Mouse (Mus musculus) heart, postnatal 0 days (tissue): Measurements from ENCODE around the gene Kcnk4. TPM values are rescaled to one million over a fixed set of nuclear protein-coding genes. Genes with fewer than 3 reads are reported as not detected.

Source experiments
- ATAC-seq: fragments of 200-750 bp; cut with Nextera tagmentation; 2 replicates; pipeline ENCODE4 v1.8.0; 2017; ENCODE audit warnings: low read depth, moderate number of reproducible peaks, moderate library complexity; ENCODE audit not compliant: insufficient read depth
- DNase-seq: peaks from one replicate; pipeline ENCODE4 v3.0.0-alpha.2; 2016; ENCODE audit warnings: low spot score
- H3K27ac ChIP-seq: fragments of 300-500 bp; sonication (generic); 2 replicates; pipeline ENCODE4 v1.5.1; 2014; ENCODE audit warnings: low read depth, mild to moderate bottlenecking
- H3K27me3 ChIP-seq: fragments of 300-500 bp; sonication (generic); 2 replicates; pipeline ENCODE4 v1.6.1; 2014; ENCODE audit warnings: low read length, mixed read lengths; ENCODE audit not compliant: control insufficient read depth, insufficient read depth
- H3K36me3 ChIP-seq: fragments of 300-500 bp; sonication (generic); replicated peaks from 2 replicates; pipeline ENCODE4 v1.6.1; 2014; ENCODE audit warnings: low read length, mixed read lengths; ENCODE audit not compliant: control insufficient read depth, insufficient read depth
- H3K4me1 ChIP-seq: fragments of 300-500 bp; sonication (generic); 2 replicates; pipeline ENCODE4 v1.6.1; 2014; ENCODE audit warnings: antibody characterized with exemption; ENCODE audit not compliant: control insufficient read depth, insufficient read depth
- H3K4me2 ChIP-seq: fragments of 300-500 bp; sonication (generic); 2 replicates; pipeline ENCODE4 v1.6.1; 2014; ENCODE audit warnings: low read depth, mild to moderate bottlenecking, low read length, moderate library complexity
- H3K4me3 ChIP-seq: fragments of 300-500 bp; sonication (generic); 2 replicates; pipeline ENCODE4 v1.5.1; 2014; ENCODE audit warnings: low read depth, low read length
- H3K9ac ChIP-seq: fragments of 300-500 bp; sonication (generic); replicated peaks from 2 replicates; pipeline ENCODE4 v1.6.1; 2014; ENCODE audit warnings: low read depth, low read length, mixed read lengths
- H3K9me3 ChIP-seq: fragments of 300-500 bp; sonication (generic); replicated peaks from 2 replicates; pipeline ENCODE4 v1.6.1; 2016; ENCODE audit warnings: low read length; ENCODE audit not compliant: control insufficient read depth
- CTCF ChIP-seq: IDR thresholded peaks from 2 replicates; pipeline ENCODE4 v1.5.1; 2016; ENCODE audit warnings: antibody characterized with exemption, control low read depth, low read depth
- EP300 ChIP-seq: IDR thresholded peaks from 2 replicates; pipeline ENCODE4 v1.6.1; 2016; ENCODE audit warnings: antibody characterized with exemption, low read depth
- WGBS: fragments of 180-500 bp; shearing (Covaris S2); extraction: QIAGEN DNeasy Blood & Tissue Kit; methylation state at CpG from one replicate; pipeline ENCODE4 v1.1.7; 2014; 5-methylcytosine and 5-hydroxymethylcytosine counted together
- polyA plus RNA-seq: library from polyadenylated mRNA; unstranded; fragments of >200 nt; fragmentation: Nextera tagmentation; extraction: Ambion mirVana; gene quantifications from 2 replicates; pipeline ENCODE4 v1.2.1, GENCODE M21; 2015
- total RNA-seq: library from RNA; depleted of rRNA; stranded (reverse); fragments of >200 nt; gene quantifications from 2 replicates; pipeline ENCODE4 v1.2.3, GENCODE M21; 2014; ENCODE audit warnings: low replicate concordance

Gene Kcnk4
- total and polyA plus RNA-seq, 2 experiments from 2014 or later, result 0.30 TPM; not detected in 1

GRCm38 (mm10) chr19:6931002-6931401 lies 3.3 kb downstream of the Kcnk4 start:
- 0% methylated on average over 2 of the region's 2 CpGs for WGBS
- Histone ChIP-seq H3K4me3 (no peak overlapping the region), H3K27ac (no peak overlapping the region), H3K36me3 (no peaks in the 10 kb centered on the region), H3K4me2 (no peak overlapping the region), H3K27me3 (peaks cover 79% of the 10 kb centered on the region), H3K4me1 (peaks cover 20% of the 10 kb centered on the region), H3K9me3 (no peaks in the 10 kb centered on the region), H3K9ac (no peak overlapping the region)
- TF ChIP-seq EP300 (no peak), CTCF (no peak)
- ATAC-seq, result no peak
- DNase-seq, result no peak

- Histone ChIP-seq H3K27ac (no peak overlapping the region), H3K4me2 (no peak overlapping the region), H3K9me3 (no peaks in the 10 kb centered on the region), H3K27me3 (peaks cover 65% of the 10 kb centered on the region), H3K4me3 (no peak overlapping the region), H3K4me1 (peaks cover 16% of the 10 kb centered on the region), H3K36me3 (no peaks in the 10 kb centered on the region), H3K9ac (no peak overlapping the region)
- TF ChIP-seq CTCF (no peak), EP300 (no peak)
- ATAC-seq (no peak), DNase-seq (no peak)
- WGBS, result 24% methylated on average over 9 of the region's 9 CpGs
Observed at GRCm38 (mm10) chr19:6928080-6928479, 6.2 kb downstream of the Kcnk4 start.

- no peaks in the 10 kb centered on the region for H3K9me3 ChIP-seq
- peaks cover 51% of the 10 kb centered on the region for H3K27me3 ChIP-seq
- WGBS, result 19% methylated on average over 26 of the region's 26 CpGs
- DNase-seq (no peak), ATAC-seq (no peak)
- peak overlapping the region; percentile 38 for H3K4me2 ChIP-seq
- no peaks in the 10 kb centered on the region for H3K36me3 ChIP-seq
- H3K27ac ChIP-seq, result no peak overlapping the region
- H3K9ac ChIP-seq, result no peak overlapping the region
- TF ChIP-seq CTCF (no peak), EP300 (no peak)
- H3K4me1 ChIP-seq, result peaks cover 21% of the 10 kb centered on the region
- H3K4me3 ChIP-seq, result peak overlapping the region; percentile 20; the same call in 1 of the 2 replicates
Observed at GRCm38 (mm10) chr19:6926559-6927255, 7.6 kb downstream of the Kcnk4 start.

- Histone ChIP-seq H3K9ac (no peak overlapping the region), H3K4me2 (peak overlapping the region; percentile 39; the same call in 1 of the 2 replicates), H3K27ac (no peak overlapping the region), H3K4me1 (peaks cover 21% of the 10 kb centered on the region), H3K27me3 (peaks cover 47% of the 10 kb centered on the region), H3K4me3 (peak overlapping the region; percentile 19; the same call in 1 of the 2 replicates), H3K36me3 (no peaks in the 10 kb centered on the region), H3K9me3 (no peaks in the 10 kb centered on the region)
- WGBS, result 22% methylated on average over 39 of the region's 40 CpGs
- DNase-seq (no peak), ATAC-seq (no peak)
- TF ChIP-seq EP300, result no peak
Observed at GRCm38 (mm10) chr19:6925611-6926329, 8.5 kb downstream of the Kcnk4 start.

- ATAC-seq, result no peak
- TF ChIP-seq CTCF, result no peak
- TF ChIP-seq EP300, result no peak
- Histone ChIP-seq H3K4me3 (peak within 1 kb of the TSS; percentile 19), H3K4me1 (peaks cover 25% of the 10 kb centered on the region), H3K9ac (no peak within 1 kb of the TSS), H3K27me3 (peaks cover 43% of the 10 kb centered on the region), H3K9me3 (no peaks in the 10 kb centered on the region), H3K4me2 (peak within 1 kb of the TSS; percentile 39), H3K36me3 (no peaks in the 10 kb centered on the region), H3K27ac (no peak within 1 kb of the TSS)
- no peak for DNase-seq
- 4% methylated on average over 9 of the region's 9 CpGs for WGBS
Observed at GRCm38 (mm10) chr19:6925307-6925573, 9.1 kb downstream of the Kcnk4 start, which contains the start of gene Catsperz. Gene Catsperz, minus strand, starts transcription at chr19:6925380.
